Mouse (Mus musculus) effector memory CD4-positive, alpha-beta T cell, adult 7 months (primary cell): ENCODE measurements around the gene Clcn6. TPM values are rescaled to one million over a fixed set of nuclear protein-coding genes. Genes with fewer than 3 reads are reported as not detected.

Source experiments
- polyA plus RNA-seq: library from polyadenylated mRNA; unstranded; fragments of 100-300 nt; shearing (Covaris generic); gene quantifications from one replicate; pipeline ENCODE4 v1.2.1, GENCODE M21; 2017

The Clcn6 gene
- 6.4 TPM for polyA plus RNA-seq

DNA sequence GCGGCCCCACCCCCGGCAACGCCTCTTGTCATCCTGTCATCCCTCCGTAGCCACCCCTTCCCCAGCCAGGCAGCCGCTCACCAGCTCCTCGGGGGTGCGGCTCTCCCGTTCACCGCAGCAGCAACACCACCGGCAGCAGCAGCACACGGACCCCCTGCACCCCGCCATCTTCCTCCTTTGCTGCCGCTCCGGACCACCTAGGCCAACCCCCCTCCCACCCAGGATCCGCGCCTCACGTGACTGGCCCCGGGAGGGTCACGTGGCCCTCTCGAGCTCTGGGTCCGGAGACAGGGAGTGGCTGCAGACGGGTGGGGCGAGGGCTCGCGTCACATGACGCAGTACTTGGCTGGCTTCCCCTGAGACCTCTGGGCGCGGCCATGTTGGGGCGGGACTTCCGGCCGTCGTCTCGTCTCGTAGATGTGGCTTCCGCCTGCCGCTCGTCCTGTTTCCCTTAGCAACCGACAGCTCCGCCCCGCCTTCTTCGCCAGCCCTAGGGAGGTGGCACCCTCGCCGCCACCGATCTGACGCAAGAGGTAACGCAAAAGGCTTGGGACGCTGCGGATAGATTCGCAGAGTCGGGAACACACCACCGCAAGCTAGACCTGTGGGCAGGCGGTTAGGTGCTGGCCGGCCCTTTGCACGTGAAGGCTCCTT lies at the start of gene Clcn6, which contains the start of gene Mthfr:
Gene Clcn6, minus strand, starts transcription at position 222 of the 654 bp plus-strand sequence.
Gene Mthfr, plus strand, starts transcription at position 478 of the 654 bp plus-strand sequence.

DNA sequence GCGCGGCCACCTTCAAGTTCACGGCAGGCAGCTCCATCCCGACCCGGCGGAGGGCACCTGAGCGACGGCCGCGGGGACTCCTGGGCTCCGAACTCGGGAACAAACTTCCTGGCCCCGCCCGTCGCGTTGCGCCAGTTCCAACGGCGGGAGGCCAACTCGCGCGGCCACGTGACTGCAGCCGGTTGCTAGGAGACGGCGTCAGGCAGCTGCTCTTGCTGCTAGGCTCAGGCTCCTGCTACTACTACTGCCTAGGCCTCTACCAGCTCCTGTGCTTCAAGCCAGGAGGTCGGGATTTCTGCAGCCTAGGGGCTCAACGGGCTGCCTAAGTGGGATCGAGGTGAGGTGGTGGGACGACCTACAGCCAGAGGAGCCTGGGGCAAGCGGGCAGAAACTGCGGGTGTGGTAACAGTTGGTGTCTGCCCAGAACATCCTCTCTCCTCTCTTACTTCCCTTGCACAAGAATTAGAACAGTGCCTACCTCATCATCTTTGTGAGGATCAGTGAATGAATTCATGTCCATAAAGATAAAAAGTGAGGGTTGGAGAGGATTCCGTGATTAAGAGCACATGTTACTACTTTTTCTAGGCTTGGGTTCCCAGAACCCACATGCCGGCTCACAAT lies 49.4 kb upstream of the Clcn6 start, which contains the start of gene Agtrap:
Gene Agtrap, minus strand, starts transcription at position 125 of the 621 bp plus-strand sequence.

GRCm38 (mm10) chr4:148000202-148000772 lies 38.3 kb downstream of the Clcn6 start, which contains the start of gene Nppa:
Gene Nppa, plus strand, starts transcription at chr4:148000722.

DNA sequence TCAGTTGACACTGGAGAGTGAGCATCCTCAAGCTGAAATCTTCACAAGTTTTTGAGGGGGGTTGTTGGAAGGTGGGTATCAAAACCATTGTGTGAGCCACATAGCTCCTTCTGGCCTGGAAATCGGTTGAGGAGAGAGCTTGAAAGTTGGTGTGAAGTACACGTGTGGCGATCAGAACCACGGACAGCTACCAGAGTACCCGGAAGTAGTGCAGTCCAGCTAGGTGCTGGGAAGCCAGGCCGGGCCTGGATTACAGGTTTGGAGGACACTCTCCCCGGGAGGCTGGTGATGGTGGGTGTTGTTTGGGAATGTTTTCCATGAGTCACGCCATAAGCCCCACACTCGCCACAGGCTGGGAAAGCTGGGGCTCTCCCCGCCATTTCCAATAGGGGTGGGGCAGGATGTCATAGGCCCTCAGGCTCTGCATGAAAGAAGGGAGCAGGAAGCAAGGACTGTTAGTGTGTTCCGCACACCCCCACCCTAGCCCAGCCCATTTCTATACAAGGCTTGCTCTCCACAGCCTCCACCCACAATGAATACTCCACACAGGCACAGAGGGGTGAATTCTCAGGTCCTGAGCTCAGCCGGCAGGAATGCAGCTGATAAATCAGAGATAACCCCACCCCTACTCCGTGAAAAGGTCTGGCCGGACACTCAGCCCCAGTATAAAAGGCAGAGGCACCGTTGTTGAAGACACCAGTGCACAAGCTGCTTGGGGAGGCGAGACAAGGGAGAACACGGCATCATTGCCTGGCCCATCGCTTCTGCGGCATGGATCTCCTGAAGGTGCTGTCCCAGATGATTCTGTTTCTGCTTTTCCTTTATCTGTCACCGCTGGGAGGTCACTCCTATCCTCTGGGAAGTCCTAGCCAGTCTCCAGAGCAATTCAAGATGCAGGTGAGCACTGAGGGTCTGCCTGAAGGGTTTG lies 53.2 kb downstream of the Clcn6 start, which contains the start of gene Nppb:
Gene Nppb, plus strand, starts transcription at position 584 of the 928 bp plus-strand sequence.

Other genes starting within 250 kb of the Clcn6 start
- 13.6 TPM for gene Zfp984, start 229.0 kb downstream of the Clcn6 start, polyA plus RNA-seq
- 10.0 TPM for gene Zfp933, start 190.5 kb downstream of the Clcn6 start, polyA plus RNA-seq
- 76.7 TPM for gene Miip, start 170.0 kb downstream of the Clcn6 start, polyA plus RNA-seq
- gene Fv1, start 169.8 kb downstream of the Clcn6 start, polyA plus RNA-seq: 4.8 TPM
- gene Mfn2, start 134.1 kb downstream of the Clcn6 start, polyA plus RNA-seq: 31.8 TPM
- 3.9 TPM for gene Plod1, start 102.1 kb downstream of the Clcn6 start, polyA plus RNA-seq
- 90.3 TPM for gene 2510039O18Rik, start 97.9 kb downstream of the Clcn6 start, polyA plus RNA-seq
- gene Nppb, start 53.0 kb downstream of the Clcn6 start, polyA plus RNA-seq: not detected
- not detected for gene Nppa, start 38.1 kb downstream of the Clcn6 start, polyA plus RNA-seq
- 20.9 TPM for gene Mthfr, start 256 bp upstream of the Clcn6 start, polyA plus RNA-seq
- gene Agtrap, start 49.2 kb upstream of the Clcn6 start, polyA plus RNA-seq: 15.3 TPM
- gene Mad2l2, start 91.6 kb upstream of the Clcn6 start, polyA plus RNA-seq: 44.2 TPM
- not detected for gene Draxin, start 91.9 kb upstream of the Clcn6 start, polyA plus RNA-seq
- gene Fbxo6, start 113.3 kb upstream of the Clcn6 start, polyA plus RNA-seq: 26.9 TPM
- gene Fbxo44, start 121.7 kb upstream of the Clcn6 start, polyA plus RNA-seq: 2.2 TPM
- not detected for gene Fbxo2, start 121.8 kb upstream of the Clcn6 start, polyA plus RNA-seq
- gene Disp3, start 249.1 kb upstream of the Clcn6 start, polyA plus RNA-seq: not detected